Mouse (Mus musculus): Measurements from ENCODE around the gene Slc16a13. TPM values are rescaled to one million over a fixed set of nuclear protein-coding genes. Genes with fewer than 3 reads are reported as not detected.

Gene Slc16a13
- total and polyA plus RNA-seq, 2 experiments, result 1.3 to 3.3 TPM

GRCm38 (mm10) chr11:70242591-70242990 lies 21.7 kb upstream of the Slc16a13 start:
- Histone ChIP-seq H3K27me3 (ENCODE audit: control insufficient read depth, insufficient read depth, low read length) (no peaks in the 10 kb centered on the region), H3K36me3 (ENCODE audit: control insufficient read depth, insufficient read depth, low read length) (no peaks in the 10 kb centered on the region), H3K9ac (ENCODE audit: low read depth, low read length) (no peak overlapping the region), H3K79me2 (ENCODE audit: control insufficient read depth, insufficient read depth, low read length) (peaks cover 3% of the 10 kb centered on the region; the same call in 1 of the 2 replicates), H3K4me1 (ENCODE audit: control insufficient read depth, insufficient read depth, low read length) (peaks cover 3% of the 10 kb centered on the region; the same call in 1 of the 2 replicates), H3K27ac (replicated peaks; ENCODE audit: insufficient read depth, low read depth, low read length) (no peak overlapping the region), H3K4me3 (ENCODE audit: insufficient read depth, low read depth, low read length) (no peak overlapping the region)
- TF ChIP-seq POLR2A (IDR thresholded peaks at IDR 0.05; ENCODE audit: extremely low read depth, insufficient read depth, low read length) (no peak), CTCF (IDR thresholded peaks at IDR 0.05; ENCODE audit: low read depth, low read length) (no peak)
- WGBS, result 80% methylated on average over 11 of the region's 11 CpGs
- DNase-seq (ENCODE audit: extremely low read depth, low read depth, low spot score), result no peak

DNA sequence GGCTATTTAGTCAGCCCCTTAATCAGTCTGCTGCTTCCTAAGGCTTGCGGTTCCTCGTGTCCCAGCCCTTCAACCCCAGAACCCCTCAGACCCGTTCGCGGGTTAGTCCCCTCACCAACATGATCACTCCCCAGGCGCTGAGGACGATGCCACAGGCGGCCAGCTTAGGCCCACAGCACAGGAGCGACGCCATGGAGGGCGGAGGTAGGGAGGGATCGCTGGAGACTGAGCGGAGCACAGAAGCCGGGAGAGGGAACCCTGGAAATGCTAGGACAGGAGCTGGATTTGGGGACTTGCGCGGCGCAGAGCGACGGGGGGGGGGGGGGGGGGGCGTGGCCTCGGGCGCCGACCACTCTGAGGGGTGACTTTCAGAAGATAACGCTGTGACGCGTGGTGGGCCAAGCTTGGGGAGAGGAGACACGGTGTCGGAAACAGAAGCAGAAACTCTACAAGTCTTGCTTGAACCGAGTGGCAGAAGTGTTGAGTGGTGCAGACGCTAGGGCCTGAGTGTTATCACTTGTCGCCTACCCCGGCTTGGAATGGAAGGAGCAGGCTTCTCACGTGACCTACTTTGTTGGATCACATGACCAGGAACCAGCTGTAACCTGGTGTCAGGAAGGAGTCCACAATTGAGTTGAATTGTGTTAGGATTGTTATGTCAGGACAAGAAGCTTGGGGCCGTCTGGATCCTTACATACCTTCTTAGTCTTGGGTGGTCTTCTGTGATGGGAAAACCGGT lies 18.8 kb upstream of the Slc16a13 start, which contains the start of the genes Gm21988 and Rnasek:
TSS of gene Gm21988 (minus strand) at position 290 of the 739 bp plus-strand sequence.
TSS of gene Rnasek (minus strand) at position 302 of the 739 bp plus-strand sequence.
- Histone ChIP-seq H3K79me2 (ENCODE audit: control insufficient read depth, insufficient read depth, low read length) (peaks cover 3% of the 10 kb centered on the region; the same call in 1 of the 2 replicates), H3K4me3 (ENCODE audit: insufficient read depth, low read depth, low read length) (peak within 1 kb of the TSS; percentile 95), H3K36me3 (ENCODE audit: control insufficient read depth, insufficient read depth, low read length) (no peaks in the 10 kb centered on the region), H3K27ac (replicated peaks; ENCODE audit: insufficient read depth, low read depth, low read length) (peak within 1 kb of the TSS; percentile 87), H3K9ac (ENCODE audit: low read depth, low read length) (peak within 1 kb of the TSS; percentile 96), H3K4me1 (ENCODE audit: control insufficient read depth, insufficient read depth, low read length) (peaks cover 7% of the 10 kb centered on the region), H3K27me3 (ENCODE audit: control insufficient read depth, insufficient read depth, low read length) (no peaks in the 10 kb centered on the region)
- no peak for TF ChIP-seq CTCF (IDR thresholded peaks at IDR 0.05; ENCODE audit: low read depth, low read length)
- TF ChIP-seq POLR2A (IDR thresholded peaks at IDR 0.05; ENCODE audit: extremely low read depth, insufficient read depth, low read length), result peak; percentile 89
- DNase-seq (ENCODE audit: extremely low read depth, low read depth, low spot score), result peak; percentile 84
- under 1% methylated on average over 35 of the region's 35 CpGs for WGBS

DNA sequence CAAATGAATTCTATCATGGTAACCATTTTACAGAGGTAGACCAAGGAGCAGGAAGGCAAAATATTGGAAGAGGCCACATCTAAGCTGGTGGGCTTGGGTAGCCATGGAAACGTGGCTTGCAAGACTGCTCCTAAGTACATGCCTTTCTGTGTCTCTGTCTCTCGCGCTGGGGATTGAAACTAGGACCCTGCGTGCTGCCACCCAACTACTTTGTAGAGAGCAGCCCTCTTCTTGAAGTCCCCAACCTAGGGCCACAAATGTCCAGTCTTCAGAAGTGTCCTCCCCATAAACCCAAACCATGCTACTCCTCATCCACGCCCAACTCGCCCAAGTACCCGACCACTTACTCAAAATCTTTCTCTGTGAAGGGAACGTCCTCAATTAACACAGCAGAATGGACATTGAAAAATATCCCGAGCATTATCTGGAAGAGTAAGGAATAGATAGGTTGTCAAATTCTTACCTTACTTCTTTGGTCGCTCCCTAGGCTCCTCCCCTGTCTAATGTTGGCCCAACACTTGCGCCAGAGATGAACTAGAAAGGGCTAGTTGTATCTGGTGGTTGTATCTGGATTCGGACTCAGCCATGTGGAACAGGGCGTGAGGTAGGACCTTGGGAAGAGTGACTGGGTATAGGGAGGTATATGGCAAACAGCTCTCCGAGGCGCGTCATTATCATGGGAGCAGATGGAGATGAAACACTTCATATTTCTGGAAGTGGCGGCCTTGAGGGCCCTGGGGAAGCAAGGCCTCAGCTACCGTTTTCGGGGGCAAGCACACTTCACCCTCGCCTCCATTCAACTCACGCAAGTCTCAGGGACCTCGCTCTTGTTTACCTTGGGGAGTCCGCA lies 18.0 kb upstream of the Slc16a13 start:
- Histone ChIP-seq H3K27me3 (ENCODE audit: control insufficient read depth, insufficient read depth, low read length) (no peaks in the 10 kb centered on the region), H3K9ac (ENCODE audit: low read depth, low read length) (peak overlapping the region; percentile 96), H3K79me2 (ENCODE audit: control insufficient read depth, insufficient read depth, low read length) (peaks cover 3% of the 10 kb centered on the region; the same call in 1 of the 2 replicates), H3K4me1 (ENCODE audit: control insufficient read depth, insufficient read depth, low read length) (peaks cover 7% of the 10 kb centered on the region), H3K27ac (replicated peaks; ENCODE audit: insufficient read depth, low read depth, low read length) (peak overlapping the region; percentile 87), H3K36me3 (ENCODE audit: control insufficient read depth, insufficient read depth, low read length) (no peaks in the 10 kb centered on the region), H3K4me3 (ENCODE audit: insufficient read depth, low read depth, low read length) (peak overlapping the region; percentile 95)
- TF ChIP-seq CTCF (IDR thresholded peaks at IDR 0.05; ENCODE audit: low read depth, low read length) (no peak), POLR2A (IDR thresholded peaks at IDR 0.05; ENCODE audit: extremely low read depth, insufficient read depth, low read length) (no peak)
- 9% methylated on average over 23 of the region's 23 CpGs for WGBS
- DNase-seq (ENCODE audit: extremely low read depth, low read depth, low spot score), result peak; percentile 65

DNA sequence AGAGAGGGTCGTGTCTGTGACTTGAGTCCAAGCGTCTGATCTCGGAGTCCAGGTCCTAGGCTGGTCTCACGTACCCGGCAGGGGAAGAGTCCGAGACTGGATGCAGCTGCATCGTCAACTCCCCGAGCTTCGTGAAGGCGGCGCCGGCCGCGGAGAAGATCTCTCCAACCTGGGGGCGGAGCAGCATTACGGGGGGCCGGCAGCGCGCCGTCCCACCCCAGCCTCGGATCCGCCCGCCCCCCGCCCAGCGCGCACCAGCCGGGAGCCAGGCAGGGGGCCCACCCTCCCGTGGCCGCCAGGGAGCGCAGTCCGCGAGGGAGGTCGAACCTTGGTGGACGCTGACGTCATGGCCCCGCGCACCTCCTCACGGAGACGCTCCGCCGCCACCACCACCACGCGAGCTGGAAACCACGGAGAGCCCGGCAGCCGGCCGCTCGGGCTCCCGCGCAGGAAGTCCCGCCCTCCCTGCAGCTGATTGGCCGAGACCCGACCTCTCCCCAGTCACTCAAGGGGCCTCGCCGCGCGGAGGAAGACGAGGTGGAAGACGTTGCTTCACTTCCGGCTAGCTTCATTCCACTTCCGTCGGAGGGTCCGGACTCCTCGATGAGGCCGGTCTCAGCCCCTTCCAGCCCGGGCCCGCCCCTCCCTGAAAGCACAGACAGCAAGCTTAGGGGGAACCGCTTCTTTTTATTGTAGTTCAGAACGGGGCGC lies 16.7 kb upstream of the Slc16a13 start, which contains the start of gene 0610010K14Rik:
TSS of gene 0610010K14Rik (minus strand) at position 458 of the 711 bp plus-strand sequence.
- H3K79me2 ChIP-seq (ENCODE audit: control insufficient read depth, insufficient read depth, low read length), result peaks cover 3% of the 10 kb centered on the region; the same call in 1 of the 2 replicates
- peak within 1 kb of the TSS; percentile 84 for H3K27ac ChIP-seq (replicated peaks; ENCODE audit: insufficient read depth, low read depth, low read length)
- peak; percentile 85 for DNase-seq (ENCODE audit: extremely low read depth, low read depth, low spot score)
- H3K9ac ChIP-seq (ENCODE audit: low read depth, low read length), result peak within 1 kb of the TSS; percentile 86
- WGBS, result 1% methylated on average over 70 of the region's 70 CpGs
- no peaks in the 10 kb centered on the region for H3K27me3 ChIP-seq (ENCODE audit: control insufficient read depth, insufficient read depth, low read length)
- no peaks in the 10 kb centered on the region for H3K36me3 ChIP-seq (ENCODE audit: control insufficient read depth, insufficient read depth, low read length)
- peak; percentile 67 for TF ChIP-seq POLR2A (IDR thresholded peaks at IDR 0.05; ENCODE audit: extremely low read depth, insufficient read depth, low read length)
- peak; percentile 70 for TF ChIP-seq CTCF (IDR thresholded peaks at IDR 0.05; ENCODE audit: low read depth, low read length)
- peak within 1 kb of the TSS; percentile 95 for H3K4me3 ChIP-seq (ENCODE audit: insufficient read depth, low read depth, low read length)
- peaks cover 7% of the 10 kb centered on the region for H3K4me1 ChIP-seq (ENCODE audit: control insufficient read depth, insufficient read depth, low read length)

DNA sequence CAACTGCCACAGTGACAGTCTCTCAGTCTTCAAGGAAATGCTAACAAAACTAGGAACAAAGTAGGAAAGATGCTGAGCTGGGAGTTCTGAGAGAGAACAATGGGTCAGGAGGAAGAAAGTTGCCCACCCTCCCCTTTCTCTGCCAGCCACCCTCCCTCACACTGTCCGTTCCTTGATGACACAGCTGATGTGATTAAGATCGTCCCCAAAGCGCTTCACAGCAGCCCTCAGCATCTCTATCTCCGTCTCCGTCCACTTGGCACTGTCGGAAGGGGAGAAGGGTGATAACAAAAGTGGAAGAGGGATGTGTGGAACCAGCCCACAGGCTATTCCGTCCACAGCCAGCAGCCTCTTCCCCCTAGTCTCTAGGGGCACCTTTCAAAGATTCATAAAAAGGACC lies 15.9 kb upstream of the Slc16a13 start:
- 0 out of 2 replicates have a peak overlapping the region, but pooled peaks have one; percentile 5 for H3K27ac ChIP-seq (replicated peaks; ENCODE audit: insufficient read depth, low read depth, low read length)
- no peaks in the 10 kb centered on the region for H3K36me3 ChIP-seq (ENCODE audit: control insufficient read depth, insufficient read depth, low read length)
- WGBS, result 73% methylated on average over 7 of the region's 7 CpGs
- no peak overlapping the region for H3K9ac ChIP-seq (ENCODE audit: low read depth, low read length)
- no peak for DNase-seq (ENCODE audit: extremely low read depth, low read depth, low spot score)
- peaks cover 7% of the 10 kb centered on the region for H3K4me1 ChIP-seq (ENCODE audit: control insufficient read depth, insufficient read depth, low read length)
- H3K79me2 ChIP-seq (ENCODE audit: control insufficient read depth, insufficient read depth, low read length), result peaks cover 3% of the 10 kb centered on the region; the same call in 1 of the 2 replicates
- H3K4me3 ChIP-seq (ENCODE audit: insufficient read depth, low read depth, low read length), result no peak overlapping the region
- H3K27me3 ChIP-seq (ENCODE audit: control insufficient read depth, insufficient read depth, low read length), result no peaks in the 10 kb centered on the region
- TF ChIP-seq CTCF (IDR thresholded peaks at IDR 0.05; ENCODE audit: low read depth, low read length), result no peak
- no peak for TF ChIP-seq POLR2A (IDR thresholded peaks at IDR 0.05; ENCODE audit: extremely low read depth, insufficient read depth, low read length)
